In genomic region chr2:87394686-87395085, GRCm38 (mm10) we compare ENCODE assay signal across 32 mouse cellular contexts. TPM values are rescaled to one million over a fixed set of nuclear protein-coding genes. Genes with fewer than 3 reads are reported as not detected.
DNase-seq lines count a peak whose midpoint lies in the region; ATAC-seq and TF ChIP-seq lines count a peak whose summit lies in the region.
"Not testable (repeated sequence)": the region's sequence is repeated elsewhere in the genome, so short reads cannot be mapped to it uniquely, and the experiment has no call there.
"Had no signal": no experiment of that assay in that cellular context is flagged by ENCODE, and none has a peak within 500 bp of the region (broad histone marks: within the 10 kb centered on the region; RNA-seq: fewer than 3 reads in every experiment).

No protein-coding gene starts in this region.

- not testable (repeated sequence) for ATAC-seq in hindbrain, embryonic 14.5 days (ENCODE audit: low FRiP score)
- 0 out of 2 replicates have a peak, but pooled peaks have one; percentile 16 for ATAC-seq in midbrain, postnatal 0 days (ENCODE audit: low FRiP score)

- not testable (repeated sequence) for H3K4me3 ChIP-seq in hindbrain, embryonic 14.5 days (replicated peaks; ENCODE audit: low read length); layer of hippocampus, adult 2 months; midbrain, postnatal 0 days (ENCODE audit: low read depth, low read length)

- not testable (repeated sequence) for H3K4me2 ChIP-seq in hindbrain, embryonic 14.5 days (replicated peaks); midbrain, postnatal 0 days (ENCODE audit: low read depth, low read length, poor library complexity, severe bottlenecking)

- H3K27me3 ChIP-seq in hindbrain, embryonic 14.5 days (ENCODE audit: control insufficient read depth, insufficient read depth, low read length); midbrain, postnatal 0 days (ENCODE audit: insufficient read depth, low read length): not testable (repeated sequence)

- H3K36me3 ChIP-seq in hindbrain, embryonic 14.5 days (replicated peaks; ENCODE audit: control insufficient read depth, insufficient read depth); midbrain, postnatal 0 days (ENCODE audit: insufficient read depth, low read length): not testable (repeated sequence)

- peak; percentile 39 for DNase-seq in ES-CJ7 (ENCODE audit: low read depth, low spot score)
- DNase-seq in brain, adult 2 months (ENCODE audit: low read depth, low spot score), result peak; percentile 25
- peak; percentile 3 for DNase-seq in embryo, embryonic 10 days (ENCODE audit: low spot score)
- peak; percentile 1 to 23 for DNase-seq in frontal cortex, postnatal 36 days (ENCODE audit: low spot score in 2 of 2)
- peak; percentile 30 for DNase-seq in hindbrain, embryonic 14.5 days (ENCODE audit: low spot score)
- not testable (repeated sequence) for DNase-seq in layer of hippocampus, adult 2 months (ENCODE audit: low spot score in 2 of 2)
- DNase-seq in left cerebral cortex, postnatal 25 days (ENCODE audit: low spot score in 2 of 2), result peak; percentile 9 to 16
- DNase-seq in midbrain, postnatal 0 days (ENCODE audit: low spot score), result peak; percentile 53

- H3K27ac ChIP-seq in hindbrain, embryonic 14.5 days; layer of hippocampus, adult 2 months; midbrain, postnatal 0 days (ENCODE audit: low read depth, low read length): not testable (repeated sequence)

- H3K9me3 ChIP-seq in hindbrain, embryonic 14.5 days (ENCODE audit: control insufficient read depth, low read length); midbrain, postnatal 0 days (ENCODE audit: low read length): not testable (repeated sequence)

- peak; percentile 39 for TF ChIP-seq CTCF in layer of hippocampus, adult 2 months (conservative IDR thresholded peaks at IDR 0.05)
- peak; percentile 64 for TF ChIP-seq CTCF in midbrain, postnatal 0 days (IDR thresholded peaks at IDR 0.05)

- intact Hi-C loops in left cerebral cortex, postnatal 25 days (cut with DNase I), result loop anchor here (10.0 kb wide), 1 partner anchor 380 kb away; the partner anchor contains the start of gene Olfr152

- H3K4me1 ChIP-seq in hindbrain, embryonic 14.5 days (replicated peaks; ENCODE audit: control insufficient read depth, insufficient read depth, low read length); midbrain, postnatal 0 days (ENCODE audit: insufficient read depth, low read length): not testable (repeated sequence)

- 79% methylated on average over 7 of the region's 7 CpGs for whole genome bisulfite sequencing in hindbrain, embryonic 14.5 days
- 76% methylated on average over 7 of the region's 7 CpGs for WGBS in midbrain, postnatal 0 days

- not testable (repeated sequence) for H3K9ac ChIP-seq in hindbrain, embryonic 14.5 days; midbrain, postnatal 0 days (replicated peaks; ENCODE audit: low read length, poor library complexity, severe bottlenecking)

RNA-seq across cellular contexts. Expression of gene Olfr1122, which starts 9.0 kb away (rescaled TPM):
- polyA plus RNA-seq in hindbrain, embryonic 14.5 days (2014; fragmentation: Nextera tagmentation; extraction: Ambion mirVana), result not detected in 2 replicates
- under 1 TPM in 1 of 2 experiments, not detected in 1; 0.08 TPM for total RNA-seq in layer of hippocampus, adult 2 months (2021)
- under 1 TPM in 1 of 2 experiments, not detected in 1; 0.14 TPM for total RNA-seq in left cerebral cortex, postnatal 25 days (2021)
- not detected in 2 replicates for total RNA-seq in midbrain, postnatal 0 days (2014; rRNA removed)
- not detected in 2 replicates for polyA plus RNA-seq in midbrain, postnatal 0 days (2015; fragmentation: Nextera tagmentation; extraction: Ambion mirVana)
- total RNA-seq: adrenal gland, postnatal 25 days; common myeloid progenitor, adult 5-6 weeks; gastrocnemius, postnatal 10 days; granulocyte monocyte progenitor cell, adult 5-6 weeks; heart, adult 8-10 months; heart, postnatal 36 days had no signal
- polyA plus RNA-seq: activated CD4-positive, CD25-positive, alpha-beta regulatory T cell, adult 4 months; cerebellum, adult 2 months; embryonic facial prominence, embryonic 11.5 days; embryonic facial prominence, embryonic 14.5 days; forebrain, embryonic 10.5 days; forebrain, embryonic 13.5 days; forebrain, embryonic 16.5 days; G1E; heart, embryonic 11.5 days; heart, embryonic 14.5 days; hindbrain, embryonic 10.5 days; hindbrain, embryonic 13.5 days; intestine, embryonic 15.5 days; Patski had no signal

RNA-seq across cellular contexts. Expression of gene Olfr1123, which starts 21.7 kb away (rescaled TPM):
- polyA plus RNA-seq in hindbrain, embryonic 14.5 days (2014; fragmentation: Nextera tagmentation; extraction: Ambion mirVana), result not detected in 2 replicates
- not detected for total RNA-seq in layer of hippocampus, adult 2 months (2021)
- not detected for total RNA-seq in left cerebral cortex, postnatal 25 days (2021)
- not detected in 2 replicates for total RNA-seq in midbrain, postnatal 0 days (2014; rRNA removed)
- not detected in 2 replicates for polyA plus RNA-seq in midbrain, postnatal 0 days (2015; fragmentation: Nextera tagmentation; extraction: Ambion mirVana)
- total RNA-seq: adrenal gland, adult 8-10 months; adrenal gland, postnatal 25 days; common myeloid progenitor, adult 5-6 weeks; gastrocnemius, adult 18-20 months; gastrocnemius, postnatal 10 days; gastrocnemius, postnatal 36 days; granulocyte monocyte progenitor cell, adult 5-6 weeks; heart, adult 8-10 months; heart, postnatal 10 days; heart, postnatal 36 days had no signal
- polyA plus RNA-seq: activated CD4-positive, CD25-positive, alpha-beta regulatory T cell, adult 4 months; cerebellum, adult 2 months; embryonic facial prominence, embryonic 11.5 days; embryonic facial prominence, embryonic 14.5 days; forebrain, embryonic 10.5 days; forebrain, embryonic 13.5 days; forebrain, embryonic 16.5 days; G1E; heart, embryonic 11.5 days; heart, embryonic 14.5 days; hindbrain, embryonic 10.5 days; hindbrain, embryonic 13.5 days; intestine, embryonic 15.5 days; Patski had no signal

RNA-seq across cellular contexts. Expression of gene Olfr1121, which starts 25.0 kb away (rescaled TPM):
- not detected in 2 replicates for polyA plus RNA-seq in hindbrain, embryonic 14.5 days (2014; fragmentation: Nextera tagmentation; extraction: Ambion mirVana)
- total RNA-seq in layer of hippocampus, adult 2 months (2021), result not detected
- not detected for total RNA-seq in left cerebral cortex, postnatal 25 days (2021)
- total RNA-seq in midbrain, postnatal 0 days (2014; rRNA removed), result not detected in 2 replicates
- polyA plus RNA-seq in midbrain, postnatal 0 days (2015; fragmentation: Nextera tagmentation; extraction: Ambion mirVana), result not detected in 2 replicates
- total RNA-seq: adrenal gland, adult 8-10 months; adrenal gland, postnatal 25 days; common myeloid progenitor, adult 5-6 weeks; gastrocnemius, adult 18-20 months; gastrocnemius, postnatal 10 days; gastrocnemius, postnatal 36 days; granulocyte monocyte progenitor cell, adult 5-6 weeks; heart, adult 8-10 months; heart, postnatal 10 days; heart, postnatal 36 days had no signal
- polyA plus RNA-seq: activated CD4-positive, CD25-positive, alpha-beta regulatory T cell, adult 4 months; cerebellum, adult 2 months; embryonic facial prominence, embryonic 11.5 days; embryonic facial prominence, embryonic 14.5 days; forebrain, embryonic 10.5 days; forebrain, embryonic 13.5 days; forebrain, embryonic 16.5 days; G1E; heart, embryonic 11.5 days; heart, embryonic 14.5 days; hindbrain, embryonic 10.5 days; hindbrain, embryonic 13.5 days; intestine, embryonic 15.5 days; Patski had no signal

RNA-seq across cellular contexts. Expression of gene Olfr1124, which starts 35.4 kb away (rescaled TPM):
- not detected in 2 replicates for polyA plus RNA-seq in hindbrain, embryonic 14.5 days (2014; fragmentation: Nextera tagmentation; extraction: Ambion mirVana)
- total RNA-seq in layer of hippocampus, adult 2 months (2021), result not detected
- total RNA-seq in left cerebral cortex, postnatal 25 days (2021), result not detected
- total RNA-seq in midbrain, postnatal 0 days (2014; rRNA removed), result not detected in 2 replicates
- 0.10 TPM in 1 of 2 replicates, not detected in the other for polyA plus RNA-seq in midbrain, postnatal 0 days (2015; fragmentation: Nextera tagmentation; extraction: Ambion mirVana)
- total RNA-seq: adrenal gland, adult 8-10 months; adrenal gland, postnatal 25 days; common myeloid progenitor, adult 5-6 weeks; gastrocnemius, adult 18-20 months; gastrocnemius, postnatal 10 days; gastrocnemius, postnatal 36 days; granulocyte monocyte progenitor cell, adult 5-6 weeks; heart, adult 8-10 months; heart, postnatal 10 days; heart, postnatal 36 days had no signal
- polyA plus RNA-seq: cerebellum, adult 2 months; embryonic facial prominence, embryonic 11.5 days; G1E; heart, embryonic 11.5 days; heart, embryonic 14.5 days; hindbrain, embryonic 13.5 days; intestine, embryonic 15.5 days; Patski had no signal

RNA-seq across cellular contexts. Expression of gene Olfr1120, which starts 40.1 kb away (rescaled TPM):
- polyA plus RNA-seq in hindbrain, embryonic 14.5 days (2014; fragmentation: Nextera tagmentation; extraction: Ambion mirVana), result not detected in 2 replicates
- total RNA-seq in layer of hippocampus, adult 2 months (2021), result not detected
- not detected for total RNA-seq in left cerebral cortex, postnatal 25 days (2021)
- total RNA-seq in midbrain, postnatal 0 days (2014; rRNA removed), result not detected in 2 replicates
- polyA plus RNA-seq in midbrain, postnatal 0 days (2015; fragmentation: Nextera tagmentation; extraction: Ambion mirVana), result not detected in 2 replicates
- total RNA-seq: adrenal gland, adult 8-10 months; adrenal gland, postnatal 25 days; common myeloid progenitor, adult 5-6 weeks; gastrocnemius, adult 18-20 months; gastrocnemius, postnatal 10 days; gastrocnemius, postnatal 36 days; granulocyte monocyte progenitor cell, adult 5-6 weeks; heart, adult 8-10 months; heart, postnatal 10 days; heart, postnatal 36 days had no signal
- polyA plus RNA-seq: activated CD4-positive, CD25-positive, alpha-beta regulatory T cell, adult 4 months; cerebellum, adult 2 months; embryonic facial prominence, embryonic 11.5 days; embryonic facial prominence, embryonic 14.5 days; forebrain, embryonic 10.5 days; forebrain, embryonic 13.5 days; forebrain, embryonic 16.5 days; G1E; heart, embryonic 11.5 days; heart, embryonic 14.5 days; hindbrain, embryonic 10.5 days; hindbrain, embryonic 13.5 days; intestine, embryonic 15.5 days; Patski had no signal
